9 mouse cellular contexts compared by ENCODE assay signal in the genomic region with DNA sequence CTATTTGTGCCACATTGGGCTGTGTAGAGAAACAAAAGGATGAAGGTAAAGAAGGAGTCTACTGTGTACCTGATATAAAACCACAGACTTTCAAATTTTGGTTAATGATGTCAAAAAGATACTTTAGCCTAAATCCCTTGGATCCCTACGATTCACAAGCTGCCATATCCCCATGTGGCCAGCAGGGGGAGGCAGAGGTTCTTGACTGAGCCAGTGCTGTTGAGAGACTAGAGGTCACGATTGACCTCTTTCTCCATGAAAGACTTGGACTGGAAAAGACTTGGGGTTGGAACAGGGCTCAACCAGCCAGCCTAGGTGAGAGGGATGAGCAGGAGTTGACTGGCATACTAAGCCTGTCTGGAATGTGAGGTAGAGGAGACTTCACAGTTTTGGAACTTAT. TPM values are rescaled to one million over a fixed set of nuclear protein-coding genes. Genes with fewer than 3 reads are reported as not detected.
DNase-seq lines count a peak whose midpoint lies in the region; ATAC-seq and TF ChIP-seq lines count a peak whose summit lies in the region.
"Had no signal": no experiment of that assay in that cellular context is flagged by ENCODE, and none has a peak within 500 bp of the region (broad histone marks: within the 10 kb centered on the region; RNA-seq: fewer than 3 reads in every experiment).

No protein-coding gene starts in this region.

- no peak for TF ChIP-seq POLR2A in cortical plate, adult 2 months (IDR thresholded peaks at IDR 0.05; ENCODE audit: extremely low read depth, insufficient read depth, low read length)

- intact Hi-C loops in left cerebral cortex, postnatal 4 days (cut with DNase I), result no loop called here

- TF ChIP-seq CTCF in cortical plate, adult 2 months (IDR thresholded peaks at IDR 0.05; ENCODE audit: extremely low read depth, insufficient read depth, low read length), result peak; percentile 92

- ATAC-seq in liver, embryonic 12.5 days, result no peak
- peak; percentile 42 to 66 for ATAC-seq in hematopoietic stem cell, adult 5-6 weeks (replicated peaks in 1 of 2; ENCODE audit: insufficient read depth in 1 of 2, low FRiP score in 2 of 2, low TSS enrichment in 1 of 2, low read depth in 1 of 2, poor library complexity in 2 of 2, severe bottlenecking in 2 of 2)

- peak; percentile 64 for DNase-seq in liver
- DNase-seq in adrenal gland, adult 18-20 months (ENCODE audit: low spot score in 2 of 2), result peak; percentile 61 to 69
- DNase-seq in left cerebral cortex, postnatal 4 days, result peak; percentile 70
- peak; percentile 64 for DNase-seq in ovary, postnatal 36 days (ENCODE audit: low spot score)
- peak; percentile 56 to 65 for DNase-seq in thymus, postnatal 36 days

- H3K9ac ChIP-seq in liver, embryonic 12.5 days, result no peak overlapping the region
- H3K9ac ChIP-seq: heart, embryonic 15.5 days had no signal

- no peaks in the 10 kb centered on the region for H3K4me1 ChIP-seq in liver, embryonic 12.5 days
- H3K4me1 ChIP-seq in cortical plate, adult 2 months (ENCODE audit: control insufficient read depth, insufficient read depth, low read length), result no peaks in the 10 kb centered on the region
- H3K4me1 ChIP-seq: heart, embryonic 15.5 days had no signal

- no peaks in the 10 kb centered on the region for H3K36me3 ChIP-seq in liver, embryonic 12.5 days
- H3K36me3 ChIP-seq: heart, embryonic 15.5 days had no signal

- H3K9me3 ChIP-seq in liver, embryonic 12.5 days (replicated peaks), result no peaks in the 10 kb centered on the region
- H3K9me3 ChIP-seq: heart, embryonic 15.5 days had no signal

- H3K27ac ChIP-seq in liver, embryonic 12.5 days, result no peak overlapping the region
- H3K27ac ChIP-seq in cortical plate, adult 2 months (ENCODE audit: insufficient read depth, low read length), result no peak overlapping the region
- H3K27ac ChIP-seq: heart, embryonic 15.5 days had no signal

- 12% methylated on average over 2 of the region's 2 CpGs for WGBS in liver, embryonic 12.5 days (ENCODE audit: insufficient replicate concordance)

- no peak overlapping the region for H3K4me3 ChIP-seq in liver, embryonic 12.5 days
- no peak overlapping the region for H3K4me3 ChIP-seq in cortical plate, adult 2 months (ENCODE audit: insufficient read depth, low read length)
- H3K4me3 ChIP-seq: heart, embryonic 15.5 days had no signal

- H3K4me2 ChIP-seq in liver, embryonic 12.5 days, result no peak overlapping the region
- H3K4me2 ChIP-seq: heart, embryonic 15.5 days had no signal

- no peaks in the 10 kb centered on the region for H3K27me3 ChIP-seq in liver, embryonic 12.5 days (replicated peaks)
- H3K27me3 ChIP-seq: heart, embryonic 15.5 days had no signal

RNA-seq across cellular contexts. Expression of gene Gzmf, which starts 7.2 kb away (rescaled TPM):
- not detected in 2 replicates for polyA plus RNA-seq in liver, embryonic 12.5 days (2016; fragmentation: Nextera tagmentation; extraction: Ambion mirVana)
- total RNA-seq in adrenal gland, adult 18-20 months (2021), result not detected
- polyA plus RNA-seq in cortical plate, adult 2 months (2012; rRNA removed), result not detected in 2 replicates
- total RNA-seq in hematopoietic stem cell, adult 5-6 weeks (2017), result not detected in 2 replicates
- not detected for total RNA-seq in left cerebral cortex, postnatal 4 days (2021)
- polyA plus RNA-seq: heart, embryonic 15.5 days had no signal

RNA-seq across cellular contexts. Expression of gene Gzmn, which starts 29.6 kb away (rescaled TPM):
- not detected in 2 replicates for polyA plus RNA-seq in liver, embryonic 12.5 days (2016; fragmentation: Nextera tagmentation; extraction: Ambion mirVana)
- not detected for total RNA-seq in adrenal gland, adult 18-20 months (2021)
- polyA plus RNA-seq in cortical plate, adult 2 months (2012; rRNA removed), result not detected in 2 replicates
- total RNA-seq in hematopoietic stem cell, adult 5-6 weeks (2017), result not detected in 2 replicates
- total RNA-seq in left cerebral cortex, postnatal 4 days (2021), result not detected
- polyA plus RNA-seq: heart, embryonic 15.5 days had no signal

RNA-seq across cellular contexts. Expression of gene Gzmc, which starts 30.5 kb away (rescaled TPM):
- not detected in 2 replicates for polyA plus RNA-seq in liver, embryonic 12.5 days (2016; fragmentation: Nextera tagmentation; extraction: Ambion mirVana)
- not detected for total RNA-seq in adrenal gland, adult 18-20 months (2021)
- not detected in 2 replicates for polyA plus RNA-seq in cortical plate, adult 2 months (2012; rRNA removed)
- 0.63 TPM in 1 of 2 replicates, not detected in the other for total RNA-seq in hematopoietic stem cell, adult 5-6 weeks (2017)
- total RNA-seq in left cerebral cortex, postnatal 4 days (2021), result not detected
- polyA plus RNA-seq: heart, embryonic 15.5 days had no signal

RNA-seq across cellular contexts. Expression of gene Gzmg, which starts 44.6 kb away (rescaled TPM):
- polyA plus RNA-seq in liver, embryonic 12.5 days (2016; fragmentation: Nextera tagmentation; extraction: Ambion mirVana), result not detected in 2 replicates
- total RNA-seq in adrenal gland, adult 18-20 months (2021), result not detected
- polyA plus RNA-seq in cortical plate, adult 2 months (2012; rRNA removed), result not detected in 2 replicates
- not detected in 2 replicates for total RNA-seq in hematopoietic stem cell, adult 5-6 weeks (2017)
- not detected for total RNA-seq in left cerebral cortex, postnatal 4 days (2021)
- polyA plus RNA-seq: heart, embryonic 15.5 days had no signal

RNA-seq across cellular contexts. Expression of gene Gzmb, which starts 58.1 kb away (rescaled TPM):
- polyA plus RNA-seq in liver, embryonic 12.5 days (2016; fragmentation: Nextera tagmentation; extraction: Ambion mirVana), result not detected in 2 replicates
- under 1 TPM; 0.42 to 0.99 TPM for total RNA-seq in adrenal gland, adult 18-20 months (2021)
- 0.13 TPM in 1 of 2 replicates, not detected in the other for polyA plus RNA-seq in cortical plate, adult 2 months (2012; rRNA removed)
- total RNA-seq in hematopoietic stem cell, adult 5-6 weeks (2017), result 0.99 and 1.3 TPM in 2 replicates
- total RNA-seq in left cerebral cortex, postnatal 4 days (2021), result not detected
